Mouse (Mus musculus) hindbrain, embryonic 13.5 days (tissue): Measurements from ENCODE around the gene Hmgn1. TPM values are rescaled to one million over a fixed set of nuclear protein-coding genes. Genes with fewer than 3 reads are reported as not detected.
"Not testable (repeated sequence)": the region's sequence is repeated elsewhere in the genome, so short reads cannot be mapped to it uniquely, and the experiment has no call there.

Experiments used
- ATAC-seq: fragments of 200-750 bp; cut with Nextera tagmentation; 2 replicates; pipeline ENCODE4 v1.8.0; 2017; ENCODE audit warnings: moderate TSS enrichment; ENCODE audit not compliant: low FRiP score
- H3K27ac ChIP-seq: fragments of 300-500 bp; sonication (generic); 2 replicates; pipeline ENCODE4 v1.5.1; 2015; ENCODE audit warnings: inconsistent platforms, mild to moderate bottlenecking, moderate library complexity
- H3K27me3 ChIP-seq: fragments of 300-500 bp; sonication (generic); 2 replicates; pipeline ENCODE4 v1.6.1; 2015; ENCODE audit warnings: mild to moderate bottlenecking, inconsistent platforms
- H3K36me3 ChIP-seq: fragments of 300-500 bp; sonication (generic); 2 replicates; pipeline ENCODE4 v1.6.1; 2015; ENCODE audit warnings: mild to moderate bottlenecking, inconsistent platforms
- H3K4me1 ChIP-seq: fragments of 300-500 bp; sonication (generic); replicated peaks from 2 replicates; pipeline ENCODE4 v1.6.1; 2015; ENCODE audit warnings: inconsistent platforms
- H3K4me2 ChIP-seq: fragments of 300-500 bp; sonication (generic); 2 replicates; pipeline ENCODE4 v1.6.1; 2015; ENCODE audit warnings: inconsistent platforms, mild to moderate bottlenecking, moderate library complexity
- H3K4me3 ChIP-seq: fragments of 300-500 bp; sonication (generic); 2 replicates; pipeline ENCODE4 v1.5.1; 2015; ENCODE audit warnings: mild to moderate bottlenecking, inconsistent platforms
- H3K9ac ChIP-seq: fragments of 300-500 bp; sonication (generic); 2 replicates; pipeline ENCODE4 v1.6.1; 2015; ENCODE audit warnings: mild to moderate bottlenecking, inconsistent platforms
- H3K9me3 ChIP-seq: fragments of 300-500 bp; sonication (generic); 2 replicates; pipeline ENCODE4 v1.6.1; 2016; ENCODE audit warnings: inconsistent platforms
- WGBS: fragments of 180-500 bp; shearing (Covaris S2); methylation state at CpG from one replicate; pipeline ENCODE4 v1.1.7; 2015; 5-methylcytosine and 5-hydroxymethylcytosine counted together
- polyA plus RNA-seq: library from polyadenylated mRNA; unstranded; fragments of >200 nt; fragmentation: Nextera tagmentation; extraction: Ambion mirVana; gene quantifications from 2 replicates; pipeline ENCODE4 v1.2.1, GENCODE M21; 2015

The Hmgn1 gene
- polyA plus RNA-seq, 1 experiment from 2014 or later = 477 TPM

- 52% methylated on average over 4 of the region's 4 CpGs for WGBS
- Histone ChIP-seq H3K27ac (no peak overlapping the region), H3K9me3 (no peaks in the 10 kb centered on the region), H3K36me3 (peaks cover 25% of the 10 kb centered on the region), H3K4me3 (no peak overlapping the region), H3K4me2 (no peak overlapping the region), H3K9ac (no peak overlapping the region), H3K4me1 (no peaks in the 10 kb centered on the region), H3K27me3 (no peaks in the 10 kb centered on the region)
- ATAC-seq = no peak
These were observed 12.8 kb downstream of the Hmgn1 start for GRCm38 (mm10) chr16:96114729-96115128.

GRCm38 (mm10) chr16:96112769-96113168, 14.8 kb downstream of the Hmgn1 start:
- H3K9me3 ChIP-seq = no peaks in the 10 kb centered on the region
- no peaks in the 10 kb centered on the region for H3K27me3 ChIP-seq
- no peaks in the 10 kb centered on the region for H3K4me1 ChIP-seq
- H3K4me2 ChIP-seq = no peak overlapping the region
- no peak overlapping the region for H3K4me3 ChIP-seq
- peaks cover 5% of the 10 kb centered on the region for H3K36me3 ChIP-seq
- no peak overlapping the region for H3K27ac ChIP-seq
- WGBS = 44% methylated on average over 2 of the region's 2 CpGs
- no peak for ATAC-seq
- no peak overlapping the region for H3K9ac ChIP-seq

GRCm38 (mm10) chr16:96110655-96111345, 16.7 kb downstream of the Hmgn1 start:
- ATAC-seq = no peak
- 88% methylated on average over 5 of the region's 5 CpGs for WGBS
- Histone ChIP-seq H3K4me2 (no peak overlapping the region), H3K9ac (no peak overlapping the region), H3K36me3 (no peaks in the 10 kb centered on the region), H3K9me3 (no peaks in the 10 kb centered on the region), H3K4me3 (no peak overlapping the region), H3K4me1 (no peaks in the 10 kb centered on the region), H3K27ac (no peak overlapping the region), H3K27me3 (no peaks in the 10 kb centered on the region)

- H3K27me3 ChIP-seq = no peaks in the 10 kb centered on the region
- no peaks in the 10 kb centered on the region for H3K4me1 ChIP-seq
- 63% methylated on average over 4 of the region's 4 CpGs for WGBS
- ATAC-seq = no peak
- H3K4me3 ChIP-seq = no peak overlapping the region
- no peak overlapping the region for H3K4me2 ChIP-seq
- no peak overlapping the region for H3K27ac ChIP-seq
- H3K36me3 ChIP-seq = no peaks in the 10 kb centered on the region
- no peak overlapping the region for H3K9ac ChIP-seq
- H3K9me3 ChIP-seq = no peaks in the 10 kb centered on the region
These were observed 17.9 kb downstream of the Hmgn1 start for GRCm38 (mm10) chr16:96109673-96110072.

GRCm38 (mm10) chr16:96103036-96103435, 24.5 kb downstream of the Hmgn1 start:
- no peaks in the 10 kb centered on the region for H3K4me1 ChIP-seq
- no peak overlapping the region for H3K4me2 ChIP-seq
- H3K9ac ChIP-seq = no peak overlapping the region
- 39% methylated on average over 2 of the region's 2 CpGs for WGBS
- H3K36me3 ChIP-seq = no peaks in the 10 kb centered on the region
- no peaks in the 10 kb centered on the region for H3K27me3 ChIP-seq
- H3K9me3 ChIP-seq = no peaks in the 10 kb centered on the region
- H3K27ac ChIP-seq = no peak overlapping the region
- no peak overlapping the region for H3K4me3 ChIP-seq
- ATAC-seq = no peak

- H3K4me2 ChIP-seq, H3K9ac ChIP-seq, ATAC-seq, H3K9me3 ChIP-seq, H3K27ac ChIP-seq, H3K36me3 ChIP-seq, H3K27me3 ChIP-seq, H3K4me3 ChIP-seq, H3K4me1 ChIP-seq: not testable (repeated sequence)
These were observed 29.7 kb downstream of the Hmgn1 start for GRCm38 (mm10) chr16:96097811-96098210.

GRCm38 (mm10) chr16:96095966-96096365, 31.6 kb downstream of the Hmgn1 start:
- Histone ChIP-seq H3K9me3 (no peaks in the 10 kb centered on the region), H3K36me3 (no peaks in the 10 kb centered on the region), H3K9ac (no peak overlapping the region), H3K4me3 (no peak overlapping the region), H3K27ac (no peak overlapping the region), H3K27me3 (no peaks in the 10 kb centered on the region), H3K4me2 (no peak overlapping the region), H3K4me1 (no peaks in the 10 kb centered on the region)
- no peak for ATAC-seq
- 87% methylated on average over 5 of the region's 5 CpGs for WGBS

- H3K4me1 ChIP-seq = no peaks in the 10 kb centered on the region
- WGBS = 79% methylated on average over 9 of the region's 9 CpGs
- no peak for ATAC-seq
- no peaks in the 10 kb centered on the region for H3K27me3 ChIP-seq
- no peak overlapping the region for H3K27ac ChIP-seq
- no peak overlapping the region for H3K9ac ChIP-seq
- H3K9me3 ChIP-seq = no peaks in the 10 kb centered on the region
- no peak overlapping the region for H3K4me3 ChIP-seq
- H3K36me3 ChIP-seq = no peaks in the 10 kb centered on the region
- no peak overlapping the region for H3K4me2 ChIP-seq
These were observed 35.7 kb downstream of the Hmgn1 start for GRCm38 (mm10) chr16:96091515-96092504.

GRCm38 (mm10) chr16:96088120-96088519, 39.4 kb downstream of the Hmgn1 start:
- no peak for ATAC-seq
- Histone ChIP-seq H3K9ac (no peak overlapping the region), H3K4me1 (peaks cover 9% of the 10 kb centered on the region), H3K4me3 (no peak overlapping the region), H3K27ac (no peak overlapping the region), H3K9me3 (no peaks in the 10 kb centered on the region), H3K4me2 (no peak overlapping the region), H3K27me3 (no peaks in the 10 kb centered on the region), H3K36me3 (no peaks in the 10 kb centered on the region)
- 74% methylated on average over 5 of the region's 5 CpGs for WGBS

GRCm38 (mm10) chr16:96087436-96087835, 40.1 kb downstream of the Hmgn1 start:
- no peak overlapping the region for H3K9ac ChIP-seq
- 78% methylated on average over 4 of the region's 4 CpGs for WGBS
- no peak for ATAC-seq
- H3K4me2 ChIP-seq = no peak overlapping the region
- no peaks in the 10 kb centered on the region for H3K36me3 ChIP-seq
- H3K27me3 ChIP-seq = no peaks in the 10 kb centered on the region
- H3K4me1 ChIP-seq = peaks cover 10% of the 10 kb centered on the region
- H3K4me3 ChIP-seq = no peak overlapping the region
- H3K9me3 ChIP-seq = no peaks in the 10 kb centered on the region
- H3K27ac ChIP-seq = no peak overlapping the region

- 81% methylated on average over 12 of the region's 12 CpGs for WGBS
- Histone ChIP-seq H3K4me3 (no peak overlapping the region), H3K4me1 (peaks cover 10% of the 10 kb centered on the region), H3K9ac (no peak overlapping the region), H3K9me3 (no peaks in the 10 kb centered on the region), H3K4me2 (no peak overlapping the region), H3K27me3 (no peaks in the 10 kb centered on the region), H3K36me3 (no peaks in the 10 kb centered on the region), H3K27ac (no peak overlapping the region)
- ATAC-seq = no peak
These were observed 40.5 kb downstream of the Hmgn1 start for GRCm38 (mm10) chr16:96087001-96087400.

- Histone ChIP-seq H3K27me3 (no peaks in the 10 kb centered on the region), H3K4me3 (no peak overlapping the region), H3K36me3 (no peaks in the 10 kb centered on the region), H3K9ac (no peak overlapping the region), H3K27ac (no peak overlapping the region), H3K4me1 (peaks cover 17% of the 10 kb centered on the region), H3K4me2 (no peak overlapping the region), H3K9me3 (no peaks in the 10 kb centered on the region)
- ATAC-seq = no peak
These were observed 41.9 kb downstream of the Hmgn1 start for GRCm38 (mm10) chr16:96085597-96085996.
